Mouse (Mus musculus) testis, postnatal 10 days (tissue): Measurements from ENCODE around the gene Cebpb.

Experiments used
- DNase-seq: peaks from one replicate; pipeline ENCODE4 v3.0.0; 2021; ENCODE audit warnings: low spot score

Gene Cebpb

GRCm38 (mm10) chr2:167665972-167666713, 22.6 kb upstream of the Cebpb start:
- DNase-seq, result no peak

GRCm38 (mm10) chr2:167668426-167668825, 20.3 kb upstream of the Cebpb start:
- no peak for DNase-seq

GRCm38 (mm10) chr2:167669398-167669797, 19.3 kb upstream of the Cebpb start:
- DNase-seq, result no peak

GRCm38 (mm10) chr2:167671101-167671633, 17.5 kb upstream of the Cebpb start:
- no peak for DNase-seq

DNA sequence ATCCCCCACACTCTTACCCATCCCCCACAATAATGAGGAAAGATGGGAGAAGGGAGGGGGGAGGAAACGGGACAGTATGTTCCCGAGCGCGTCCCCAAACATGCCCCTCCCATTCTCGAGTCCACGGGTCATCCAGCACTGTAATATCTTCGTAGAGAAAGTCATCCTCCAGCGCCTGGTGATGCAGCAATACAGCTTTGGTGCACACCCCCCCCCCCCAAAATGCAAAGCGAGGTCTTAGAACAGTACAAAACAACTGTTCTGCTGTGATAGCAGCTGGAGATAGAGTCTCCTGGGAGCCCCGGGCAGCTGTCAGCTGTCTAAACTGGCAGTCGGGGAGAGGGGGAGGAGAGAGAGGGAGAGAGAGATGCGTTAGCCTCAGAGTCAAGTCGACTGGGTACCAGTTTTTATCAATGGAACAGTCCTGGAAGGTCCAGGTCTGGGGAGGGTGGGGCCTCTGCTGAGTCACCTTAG, 16.5 kb upstream of the Cebpb start:
- DNase-seq, result peak; percentile 49

DNA sequence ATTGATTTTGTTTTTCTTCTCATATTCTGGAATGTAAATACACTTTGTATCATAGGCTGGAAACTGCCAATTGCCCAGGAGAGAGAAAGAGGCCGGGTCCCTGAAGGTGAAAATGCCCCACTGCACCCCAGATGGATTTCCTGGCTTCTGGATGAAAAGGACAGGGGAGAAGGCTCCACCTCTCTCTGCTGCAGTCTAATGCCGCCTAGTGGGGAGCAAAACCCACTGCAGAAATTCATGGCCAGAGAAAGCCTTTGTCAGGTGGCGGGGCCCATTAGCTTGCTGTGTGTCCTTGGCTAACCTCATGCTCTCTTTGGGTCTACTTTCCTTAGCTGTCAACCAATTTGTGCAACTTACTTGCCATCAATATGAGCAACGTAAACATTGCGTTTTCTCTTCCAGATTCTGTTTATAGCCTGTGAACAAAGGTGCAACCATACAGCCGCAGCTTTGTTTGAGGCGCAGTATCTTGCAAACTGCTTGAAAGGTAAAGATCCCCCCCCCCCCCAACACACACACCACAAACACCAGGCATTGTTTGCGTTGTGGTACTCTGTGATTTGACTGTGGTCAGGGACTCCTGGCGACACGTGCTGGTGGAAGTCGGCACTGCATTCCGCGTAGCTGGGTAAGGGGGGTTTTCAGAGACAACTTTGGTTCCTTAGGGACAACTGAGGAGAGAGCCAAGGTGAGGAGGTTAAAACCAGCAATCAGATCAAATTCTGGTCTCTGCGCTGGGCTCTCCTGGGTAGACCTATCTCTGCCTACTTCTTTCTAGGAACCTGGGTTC, 13.4 kb upstream of the Cebpb start:
- DNase-seq, result no peak

- peak; percentile 70 for DNase-seq
These were observed 10.1 kb upstream of the Cebpb start for GRCm38 (mm10) chr2:167678600-167678999.

DNA sequence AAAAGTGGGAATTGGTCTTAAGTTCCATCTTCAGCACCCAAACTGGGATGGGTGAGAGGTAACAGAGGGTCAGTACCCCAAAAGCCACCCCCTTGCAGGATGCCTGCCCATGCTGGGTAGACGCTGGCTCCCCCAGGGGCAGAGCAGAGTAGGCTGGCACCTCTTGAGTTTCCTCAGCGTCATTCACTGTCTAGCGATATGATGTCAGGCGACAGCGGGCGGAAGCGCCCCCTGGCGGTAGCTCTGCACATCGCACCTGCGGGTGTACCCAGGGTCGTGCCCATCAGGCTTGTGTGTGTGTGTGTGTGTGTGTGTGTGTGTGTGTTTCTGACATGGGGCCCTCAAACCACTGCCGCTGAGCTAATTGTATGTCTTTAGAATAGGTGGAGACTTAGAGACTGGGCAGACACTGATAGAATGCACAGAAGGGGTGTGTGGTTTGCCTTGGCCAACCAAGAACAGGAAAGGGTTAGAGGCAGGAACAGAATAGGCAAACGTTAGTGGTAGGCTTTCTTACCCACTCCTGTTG, 8.7 kb upstream of the Cebpb start:
- DNase-seq, result peak; percentile 93

- DNase-seq, result peak; percentile 78
These were observed 8.1 kb upstream of the Cebpb start for GRCm38 (mm10) chr2:167680657-167681056.

- DNase-seq, result no peak
These were observed 5.0 kb upstream of the Cebpb start for GRCm38 (mm10) chr2:167683721-167684120.

DNA sequence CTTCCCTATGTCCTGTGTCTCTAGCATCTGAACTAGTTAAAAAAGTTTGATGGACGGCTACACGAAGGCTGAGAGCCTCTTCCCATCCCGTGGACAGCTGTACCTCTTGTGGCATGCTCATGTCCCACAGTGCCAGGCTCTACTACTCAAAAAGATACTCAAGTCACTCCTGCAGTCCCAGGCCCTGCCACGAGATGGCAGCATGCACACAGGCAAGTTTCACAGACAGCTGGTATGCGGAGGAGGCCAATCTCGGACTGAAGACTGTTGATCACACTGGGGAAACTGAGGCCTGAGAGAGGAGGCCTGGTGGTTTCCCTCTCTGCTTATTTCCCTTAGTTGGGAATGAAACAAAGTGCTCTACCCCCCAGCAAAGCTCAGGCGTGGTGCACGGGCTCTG, 3.6 kb upstream of the Cebpb start:
- peak; percentile 96 for DNase-seq

- DNase-seq, result no peak
These were observed 2.9 kb upstream of the Cebpb start for GRCm38 (mm10) chr2:167685865-167686264.

GRCm38 (mm10) chr2:167686382-167687249, 2.1 kb upstream of the Cebpb start:
- DNase-seq, result no peak

DNA sequence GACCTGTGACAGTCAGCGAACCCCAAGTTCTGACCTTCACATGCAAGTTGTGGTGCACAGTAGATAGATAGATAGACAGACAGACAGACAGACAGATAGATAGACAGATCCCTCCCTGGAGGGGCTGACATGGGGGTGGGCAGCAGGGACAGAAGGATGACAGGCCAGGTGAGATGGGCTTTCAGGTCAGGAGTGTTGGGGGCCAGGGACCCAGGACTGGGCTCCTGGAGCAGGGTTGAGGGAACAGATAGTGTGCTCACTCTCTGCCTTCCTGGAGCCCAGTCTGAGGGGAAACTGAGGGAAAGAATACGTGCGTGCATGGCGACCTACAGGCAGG, 1.5 kb upstream of the Cebpb start:
- no peak for DNase-seq

DNA sequence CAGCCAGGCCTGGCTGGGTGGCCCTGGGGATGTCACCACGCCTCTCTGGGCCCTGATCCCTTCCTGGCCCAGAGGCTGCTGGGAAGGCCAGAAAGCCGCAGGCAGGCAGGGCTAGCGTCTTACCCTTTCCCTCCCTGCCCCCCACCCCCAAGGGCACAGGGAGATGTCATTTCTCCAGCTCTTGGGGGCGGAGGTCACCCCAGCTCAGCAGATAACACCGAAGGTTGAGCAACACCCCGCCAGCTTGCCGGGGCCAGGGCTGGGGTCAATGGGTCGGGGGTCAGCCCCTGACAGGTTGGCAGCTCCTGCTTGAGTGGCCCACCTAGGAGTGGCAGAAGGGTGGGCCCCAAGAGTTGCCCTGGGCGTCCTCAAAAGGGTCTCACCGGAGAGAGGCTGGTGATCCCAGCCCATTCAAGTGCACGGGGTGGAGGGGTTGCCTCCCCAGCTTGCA, 1.0 kb upstream of the Cebpb start:
- DNase-seq, result peak; percentile 61

DNA sequence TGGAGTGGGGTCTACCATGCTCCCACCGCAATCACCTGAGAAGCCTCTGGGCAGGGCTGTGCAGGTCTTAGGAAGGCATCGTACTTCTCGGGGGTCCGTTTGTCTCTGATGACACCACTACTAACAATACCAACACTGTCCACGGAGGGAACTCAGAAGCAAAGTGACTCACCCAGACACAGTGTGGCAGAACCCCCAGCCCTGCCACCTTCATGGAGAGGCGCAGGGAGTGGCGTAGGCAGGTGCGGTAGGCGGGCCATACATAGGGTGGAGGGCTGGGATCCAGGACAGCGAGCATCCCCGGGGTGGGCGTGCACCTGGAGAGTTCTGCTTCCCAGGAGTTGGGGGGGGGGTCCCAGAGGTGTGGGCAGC, 603 bp upstream of the Cebpb start:
- DNase-seq, result no peak

DNA sequence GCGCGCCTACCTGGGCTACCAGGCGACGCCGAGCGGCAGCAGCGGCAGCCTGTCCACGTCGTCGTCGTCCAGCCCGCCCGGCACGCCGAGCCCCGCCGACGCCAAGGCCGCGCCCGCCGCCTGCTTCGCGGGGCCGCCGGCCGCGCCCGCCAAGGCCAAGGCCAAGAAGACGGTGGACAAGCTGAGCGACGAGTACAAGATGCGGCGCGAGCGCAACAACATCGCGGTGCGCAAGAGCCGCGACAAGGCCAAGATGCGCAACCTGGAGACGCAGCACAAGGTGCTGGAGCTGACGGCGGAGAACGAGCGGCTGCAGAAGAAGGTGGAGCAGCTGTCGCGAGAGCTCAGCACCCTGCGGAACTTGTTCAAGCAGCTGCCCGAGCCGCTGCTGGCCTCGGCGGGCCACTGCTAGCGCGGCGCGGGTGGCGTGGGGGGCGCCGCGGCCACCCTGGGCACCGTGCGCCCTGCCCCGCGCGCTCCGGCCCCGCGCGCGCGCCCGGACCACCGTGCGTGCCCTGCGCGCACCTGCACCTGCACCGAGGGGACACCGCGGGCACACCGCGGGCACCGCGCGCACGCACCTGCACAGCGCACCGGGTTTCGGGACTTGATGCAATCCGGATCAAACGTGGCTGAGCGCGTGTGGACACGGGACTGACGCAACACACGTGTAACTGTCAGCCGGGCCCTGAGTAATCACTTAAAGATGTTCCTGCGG, 945 bp downstream of the Cebpb start, which contains the start of gene Tmem189:
TSS of gene Tmem189 (minus strand) at position 322 of the 718 bp plus-strand sequence.
- DNase-seq, result peak; percentile 64

DNA sequence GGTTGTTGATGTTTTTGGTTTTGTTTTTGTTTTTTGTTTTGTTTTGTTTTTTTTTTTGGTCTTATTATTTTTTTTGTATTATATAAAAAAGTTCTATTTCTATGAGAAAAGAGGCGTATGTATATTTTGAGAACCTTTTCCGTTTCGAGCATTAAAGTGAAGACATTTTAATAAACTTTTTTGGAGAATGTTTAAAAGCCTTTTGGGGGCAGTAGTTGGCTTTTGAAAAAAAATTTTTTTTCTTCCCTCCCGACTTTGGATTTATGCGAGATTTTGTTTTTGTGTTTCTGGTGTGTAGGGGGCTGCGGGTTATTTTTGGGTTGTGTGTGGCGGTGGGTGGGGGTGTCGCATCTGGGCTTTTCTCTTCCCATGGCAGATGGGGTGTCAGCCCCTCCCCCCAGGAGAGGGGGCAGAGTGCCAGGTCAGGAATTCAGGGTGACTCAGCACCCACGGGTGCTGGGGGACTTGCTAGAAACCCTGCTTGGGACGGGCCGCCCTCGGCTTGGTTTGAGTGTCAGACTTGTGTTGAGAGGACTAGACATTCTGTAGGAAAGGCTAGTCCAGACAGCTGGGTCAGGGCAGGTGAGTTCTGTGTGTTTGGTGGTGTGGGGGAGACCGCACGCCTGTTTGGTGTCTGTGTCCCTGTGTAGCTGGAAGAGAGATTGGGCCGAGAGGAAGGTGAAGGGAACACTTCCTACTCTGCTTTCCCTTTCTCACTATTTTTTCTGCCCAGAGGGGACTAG, 1.7 kb downstream of the Cebpb start:
- peak; percentile 76 for DNase-seq

DNA sequence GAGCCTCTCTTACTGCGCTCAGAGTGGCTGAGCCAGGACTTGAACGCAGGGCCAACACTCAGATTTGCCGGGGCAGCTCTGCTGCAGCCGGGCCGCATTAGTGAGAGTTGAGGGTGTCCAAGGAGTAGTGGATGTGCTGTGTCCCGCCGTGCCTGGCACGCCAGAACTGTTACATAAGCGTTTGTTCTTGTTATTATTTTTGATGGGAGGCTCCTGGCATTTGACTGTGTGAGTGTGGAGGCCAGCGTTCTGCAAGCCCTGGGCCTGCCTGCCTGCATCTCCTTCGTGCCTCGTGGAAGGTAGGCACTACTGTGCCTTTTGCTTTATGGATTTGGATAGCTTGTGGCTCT, 2.2 kb downstream of the Cebpb start:
- no peak for DNase-seq

- no peak for DNase-seq
These were observed 2.7 kb downstream of the Cebpb start for GRCm38 (mm10) chr2:167691410-167691809.
